Mouse (Mus musculus) kidney, adult 2 months (tissue): ENCODE measurements around the gene Kcnab1.

Source experiments
- CTCF ChIP-seq: fragments of 200-500 bp; conservative IDR thresholded peaks from 2 replicates; pipeline ENCODE4 v1.5.1; 2011; ENCODE audit warnings: low read depth, mild to moderate bottlenecking, control low read depth, low read length, moderate library complexity, mixed read lengths; ENCODE audit not compliant: insufficient read depth, insufficient read length
- POLR2A ChIP-seq: fragments of 200-500 bp; IDR thresholded peaks from one replicate; pipeline ENCODE4 v1.6.1; 2011; ENCODE audit warnings: low read depth, low read length, control low read depth

- TF ChIP-seq CTCF (no peak), POLR2A (no peak)
Observed at GRCm38 (mm10) chr3:65134931-65135330, 25.7 kb downstream of the Kcnab1 start.
